Mouse (Mus musculus): ENCODE measurements around the gene Kcna5. TPM values are rescaled to one million over a fixed set of nuclear protein-coding genes. Genes with fewer than 3 reads are reported as not detected.
A peak's percentile ranks its signal among the peaks of the same experiment; 100 is the strongest.

Kcna5 gene
- polyA plus RNA-seq, 1 experiment from 2014 or later: 4.7 TPM

DNA sequence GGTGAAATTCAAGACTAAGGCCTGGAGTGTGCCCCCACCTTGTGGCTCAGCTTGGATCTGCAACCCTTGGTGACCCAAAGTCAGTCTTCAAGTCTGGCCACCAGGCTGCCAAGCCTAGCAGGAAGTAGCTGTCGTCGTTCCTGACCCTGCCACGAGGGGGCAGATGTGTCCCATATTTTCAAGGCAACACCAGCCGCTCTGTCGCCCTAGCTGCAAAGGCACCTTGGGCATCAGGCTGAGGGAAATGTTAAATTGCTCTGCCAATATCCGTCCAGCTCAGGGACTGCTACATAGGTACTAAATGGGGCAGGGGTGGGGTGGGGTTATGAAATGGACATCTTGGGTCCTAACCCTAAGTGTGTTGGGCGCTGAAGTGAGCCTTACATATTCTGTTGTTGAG, 28.7 kb upstream of the Kcna5 start:
- 15% methylated on average over 7 of the region's 7 CpGs for WGBS

DNA sequence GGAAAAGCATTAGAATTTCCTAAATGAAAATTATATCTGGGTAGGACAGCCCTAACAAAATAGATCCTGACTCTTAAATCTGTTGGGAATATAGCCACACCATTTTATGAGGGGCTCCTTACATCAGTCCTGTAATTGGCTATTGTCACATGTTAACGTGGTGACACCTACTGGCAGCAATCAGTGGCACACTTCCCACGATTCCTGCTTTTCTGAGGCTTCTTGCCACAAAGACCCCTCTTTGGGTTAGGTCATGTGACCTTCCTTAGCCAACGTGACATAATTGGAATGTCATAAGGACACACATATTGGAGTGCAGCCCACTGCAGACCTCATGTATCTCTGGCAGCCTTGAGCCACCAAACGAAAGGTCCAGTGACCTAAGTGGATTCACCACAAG, 26.5 kb upstream of the Kcna5 start:
- no peak overlapping the region for H3K4me3 ChIP-seq
- H3K36me3 ChIP-seq: no peaks in the 10 kb centered on the region
- no peaks in the 10 kb centered on the region for H3K27me3 ChIP-seq
- H3K9me3 ChIP-seq: no peaks in the 10 kb centered on the region
- WGBS: 19% methylated on average over 4 of the region's 4 CpGs
- no peak overlapping the region for H3K4me2 ChIP-seq
- H3K27ac ChIP-seq: no peak overlapping the region
- no peak overlapping the region for H3K9ac ChIP-seq
- peaks cover 9% of the 10 kb centered on the region for H3K4me1 ChIP-seq
- ATAC-seq (ENCODE audit: insufficient number of reproducible peaks, low FRiP score, low TSS enrichment, low read depth): no peak

More for the DNA sequence above, 28.7 kb upstream of the Kcna5 start:
- Histone ChIP-seq H3K4me1 (peaks cover 9% of the 10 kb centered on the region), H3K9ac (no peak overlapping the region), H3K4me3 (no peak overlapping the region), H3K9me3 (no peaks in the 10 kb centered on the region), H3K27ac (no peak overlapping the region), H3K4me2 (no peak overlapping the region), H3K27me3 (no peaks in the 10 kb centered on the region), H3K36me3 (no peaks in the 10 kb centered on the region)
- no peak for ATAC-seq (ENCODE audit: insufficient number of reproducible peaks, low FRiP score, low TSS enrichment, low read depth)

DNA sequence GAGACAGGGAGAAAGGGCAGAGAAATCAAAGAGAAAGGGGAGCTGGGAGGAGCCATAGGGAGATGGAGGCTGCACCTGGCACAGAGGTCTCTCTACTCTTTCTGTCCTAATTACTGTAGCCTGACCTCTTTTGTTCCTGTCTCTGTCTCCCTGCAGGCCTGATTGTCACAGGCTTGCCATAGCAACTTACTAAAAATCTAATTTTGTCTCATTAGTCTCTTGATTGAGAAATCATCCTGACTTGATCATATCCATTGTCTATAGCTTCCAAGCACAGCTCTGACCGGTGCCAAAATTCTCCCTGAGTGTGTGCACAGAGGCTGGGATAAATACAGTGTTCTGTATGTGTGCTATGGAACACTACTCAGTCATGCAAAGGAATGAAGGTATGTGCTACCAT, 25.5 kb upstream of the Kcna5 start:
- Histone ChIP-seq H3K9ac (no peak overlapping the region), H3K27ac (no peak overlapping the region), H3K36me3 (no peaks in the 10 kb centered on the region), H3K4me3 (no peak overlapping the region), H3K4me2 (no peak overlapping the region), H3K4me1 (peaks cover 9% of the 10 kb centered on the region), H3K27me3 (no peaks in the 10 kb centered on the region), H3K9me3 (no peaks in the 10 kb centered on the region)
- WGBS: 88% methylated on average over 1 of the region's 1 CpGs
- no peak for ATAC-seq (ENCODE audit: insufficient number of reproducible peaks, low FRiP score, low TSS enrichment, low read depth)

DNA sequence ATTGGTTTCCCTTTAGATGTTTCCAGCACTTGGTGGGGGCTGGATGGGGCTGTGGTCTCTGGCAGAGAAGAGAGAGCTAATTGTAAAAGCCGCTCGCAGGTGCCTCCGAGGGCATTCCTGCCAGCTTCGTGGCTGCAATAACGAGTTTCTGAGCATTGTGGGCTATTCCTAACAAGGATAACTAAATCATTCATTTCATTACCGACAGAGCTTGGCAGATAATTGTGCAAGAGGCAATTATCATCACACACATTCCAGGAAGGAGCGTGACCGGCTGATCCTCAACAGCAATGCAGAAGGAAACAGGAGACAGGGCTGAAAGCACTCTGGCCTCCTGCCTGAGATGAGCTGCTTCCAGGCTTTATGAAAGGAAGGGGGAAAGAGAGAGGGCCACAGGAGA, 24.8 kb upstream of the Kcna5 start:
- no peak overlapping the region for H3K4me2 ChIP-seq
- ATAC-seq (ENCODE audit: insufficient number of reproducible peaks, low FRiP score, low TSS enrichment, low read depth): no peak
- peaks cover 9% of the 10 kb centered on the region for H3K4me1 ChIP-seq
- H3K9ac ChIP-seq: no peak overlapping the region
- WGBS: 15% methylated on average over 8 of the region's 8 CpGs
- H3K36me3 ChIP-seq: no peaks in the 10 kb centered on the region
- H3K27ac ChIP-seq: no peak overlapping the region
- no peaks in the 10 kb centered on the region for H3K9me3 ChIP-seq
- no peak overlapping the region for H3K4me3 ChIP-seq
- no peaks in the 10 kb centered on the region for H3K27me3 ChIP-seq

DNA sequence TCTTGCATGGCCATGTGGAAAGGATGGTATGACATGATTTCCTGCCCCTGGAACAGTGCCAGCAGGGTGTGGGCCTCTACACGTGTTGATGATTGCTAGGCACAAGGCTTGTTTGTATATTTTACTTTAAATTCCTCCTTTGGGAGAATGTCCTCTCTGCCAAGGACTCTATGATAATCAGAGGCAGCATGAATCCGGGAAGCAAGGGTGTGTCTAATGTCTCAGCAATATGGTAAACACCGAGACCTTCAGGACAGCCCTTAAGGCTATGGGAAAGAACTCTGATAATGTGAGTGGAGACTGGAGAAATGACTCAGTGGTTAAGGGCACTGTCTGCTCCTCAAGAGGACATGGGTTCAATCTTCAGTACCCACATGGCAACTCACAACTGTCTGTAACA, 23.1 kb upstream of the Kcna5 start:
- Histone ChIP-seq H3K36me3 (no peaks in the 10 kb centered on the region), H3K4me1 (peaks cover 12% of the 10 kb centered on the region), H3K4me3 (no peak overlapping the region), H3K27me3 (peaks cover 4% of the 10 kb centered on the region; the same call in 1 of the 2 replicates), H3K4me2 (no peak overlapping the region), H3K9ac (no peak overlapping the region), H3K9me3 (no peaks in the 10 kb centered on the region), H3K27ac (no peak overlapping the region)
- no peak for ATAC-seq (ENCODE audit: insufficient number of reproducible peaks, low FRiP score, low TSS enrichment, low read depth)
- WGBS: 60% methylated on average over 3 of the region's 3 CpGs

DNA sequence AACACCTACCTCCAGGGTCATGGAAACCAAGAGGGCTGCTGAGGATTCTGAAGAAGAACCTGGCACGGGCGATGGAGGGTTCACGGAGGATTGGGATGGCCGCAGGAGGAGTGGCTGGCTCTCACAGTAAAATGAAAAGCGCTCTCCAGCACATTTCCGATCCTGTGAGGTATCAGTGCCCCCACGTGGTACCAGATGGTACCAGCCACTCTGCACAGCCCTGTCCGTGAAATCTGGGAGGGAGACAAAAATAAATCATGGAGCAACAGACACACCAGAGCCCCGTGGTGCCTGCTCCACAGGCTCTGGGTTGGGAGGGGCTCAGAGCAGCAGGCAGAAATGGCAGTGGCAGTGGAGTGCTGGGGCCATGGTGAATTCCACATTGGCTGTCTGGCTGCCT, 18.6 kb upstream of the Kcna5 start:
- no peak overlapping the region for H3K4me3 ChIP-seq
- 23% methylated on average over 9 of the region's 9 CpGs for WGBS
- no peaks in the 10 kb centered on the region for H3K36me3 ChIP-seq
- H3K27ac ChIP-seq: no peak overlapping the region
- H3K27me3 ChIP-seq: peaks cover 14% of the 10 kb centered on the region; the same call in 1 of the 2 replicates
- no peak overlapping the region for H3K9ac ChIP-seq
- H3K4me1 ChIP-seq: 0 out of 2 replicates have a peak, but pooled peaks cover 3% of the 10 kb centered on the region
- no peaks in the 10 kb centered on the region for H3K9me3 ChIP-seq
- H3K4me2 ChIP-seq: no peak overlapping the region
- ATAC-seq (ENCODE audit: insufficient number of reproducible peaks, low FRiP score, low TSS enrichment, low read depth): no peak

DNA sequence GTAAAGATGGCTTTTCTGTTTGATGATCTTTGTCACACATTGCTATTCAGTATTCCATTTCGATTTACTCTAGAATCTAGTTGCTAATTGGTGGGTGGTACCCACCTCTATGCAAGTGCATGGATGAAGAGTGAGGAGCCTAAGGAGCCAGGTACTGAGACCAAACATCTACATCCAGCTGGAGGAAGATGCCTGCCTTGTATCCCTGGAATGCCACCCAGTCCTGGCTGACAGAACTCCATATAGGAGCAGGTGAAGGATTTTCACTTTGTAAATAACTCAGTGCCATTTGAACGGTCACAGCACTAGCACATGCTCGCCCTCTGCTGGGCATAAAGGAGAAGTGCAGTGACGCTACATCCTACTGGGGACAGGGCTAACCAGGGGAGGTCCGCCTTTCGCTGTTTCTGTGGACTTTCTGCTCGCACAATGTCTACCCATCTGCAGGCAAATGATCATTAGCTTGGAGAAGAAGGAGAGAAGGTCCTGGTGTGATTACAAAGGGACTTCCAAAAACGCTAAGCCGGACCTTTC, 16.7 kb upstream of the Kcna5 start:
- Histone ChIP-seq H3K27ac (no peak overlapping the region), H3K27me3 (peaks cover 14% of the 10 kb centered on the region; the same call in 1 of the 2 replicates), H3K4me3 (no peak overlapping the region), H3K4me2 (no peak overlapping the region), H3K4me1 (0 out of 2 replicates have a peak, but pooled peaks cover 3% of the 10 kb centered on the region), H3K9me3 (no peaks in the 10 kb centered on the region), H3K9ac (no peak overlapping the region), H3K36me3 (no peaks in the 10 kb centered on the region)
- 19% methylated on average over 9 of the region's 9 CpGs for WGBS
- ATAC-seq (ENCODE audit: insufficient number of reproducible peaks, low FRiP score, low TSS enrichment, low read depth): no peak

DNA sequence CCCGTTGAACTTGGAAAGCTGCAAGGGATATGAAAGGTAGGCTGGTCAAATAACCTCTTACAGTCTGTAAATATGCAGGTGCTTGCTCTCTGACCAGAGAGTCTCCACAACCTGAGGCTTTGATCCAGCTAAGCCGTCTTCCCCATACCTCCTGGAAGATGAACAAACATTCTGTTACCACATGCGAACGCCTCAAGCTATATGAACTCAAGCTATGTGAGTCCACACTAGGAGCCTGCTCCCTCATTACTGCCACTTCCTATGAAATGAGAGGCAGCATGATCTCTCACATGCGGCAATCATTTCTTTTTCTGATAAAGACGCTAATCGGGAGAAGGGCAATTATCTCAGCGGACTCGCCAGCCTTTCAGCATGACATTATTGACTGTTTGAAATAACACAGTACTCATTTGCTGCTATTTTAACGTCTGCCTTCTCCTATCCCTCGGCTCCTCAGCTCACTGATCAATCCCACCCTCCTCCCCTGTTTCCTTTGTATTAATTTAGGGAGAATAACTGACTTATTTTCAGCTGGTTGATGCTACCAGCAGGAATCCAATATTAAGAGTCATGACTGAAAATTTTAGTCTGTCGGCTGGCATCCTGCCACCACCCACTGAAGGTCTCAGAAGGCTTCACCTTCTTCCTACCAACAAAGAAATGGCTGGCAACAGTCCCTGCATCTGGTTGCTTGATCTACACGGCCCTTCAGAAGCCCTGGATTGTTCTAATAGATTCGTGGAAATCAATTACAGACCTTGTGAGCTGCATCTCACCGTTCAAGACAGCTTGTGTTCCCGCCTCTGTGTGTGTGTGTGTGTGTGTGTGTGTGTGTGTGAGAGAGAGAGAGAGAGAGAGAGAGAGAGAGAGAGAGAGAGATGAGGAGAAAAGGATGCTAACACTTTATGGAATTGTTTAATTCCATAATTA, 9.2 kb upstream of the Kcna5 start:
- no peak for ATAC-seq (ENCODE audit: insufficient number of reproducible peaks, low FRiP score, low TSS enrichment, low read depth)
- no peaks in the 10 kb centered on the region for H3K27me3 ChIP-seq
- 47% methylated on average over 16 of the region's 16 CpGs for WGBS

DNA sequence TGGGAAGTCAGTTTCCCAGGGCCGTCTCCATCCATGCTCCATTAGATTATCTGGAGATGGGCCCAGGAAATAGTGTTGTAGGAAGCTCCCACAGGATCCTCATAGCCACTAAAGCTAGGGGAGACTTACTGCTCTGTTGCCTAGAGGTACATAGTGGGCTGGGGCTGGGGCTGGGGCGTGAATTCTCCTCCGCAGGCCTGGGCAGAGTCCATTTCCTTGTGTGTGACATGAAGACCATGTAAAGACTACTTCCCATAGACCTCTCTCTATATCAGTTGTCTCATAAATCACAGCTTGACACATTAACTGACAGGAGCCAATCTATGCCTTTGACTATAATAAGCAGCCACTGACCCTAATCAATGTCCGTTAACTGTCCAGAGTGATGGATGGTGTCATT, 7.5 kb upstream of the Kcna5 start:
- Histone ChIP-seq H3K4me1 (no peaks in the 10 kb centered on the region), H3K4me3 (no peak overlapping the region), H3K9me3 (no peaks in the 10 kb centered on the region), H3K9ac (no peak overlapping the region), H3K27me3 (no peaks in the 10 kb centered on the region), H3K27ac (no peak overlapping the region), H3K36me3 (no peaks in the 10 kb centered on the region), H3K4me2 (no peak overlapping the region)
- WGBS: 74% methylated on average over 4 of the region's 4 CpGs
- ATAC-seq (ENCODE audit: insufficient number of reproducible peaks, low FRiP score, low TSS enrichment, low read depth): no peak

More for the DNA sequence above, 9.2 kb upstream of the Kcna5 start:
- Histone ChIP-seq H3K9me3 (no peaks in the 10 kb centered on the region), H3K9ac (no peak overlapping the region), H3K27ac (no peak overlapping the region), H3K36me3 (no peaks in the 10 kb centered on the region), H3K4me3 (no peak overlapping the region), H3K4me1 (no peaks in the 10 kb centered on the region), H3K4me2 (no peak overlapping the region)

DNA sequence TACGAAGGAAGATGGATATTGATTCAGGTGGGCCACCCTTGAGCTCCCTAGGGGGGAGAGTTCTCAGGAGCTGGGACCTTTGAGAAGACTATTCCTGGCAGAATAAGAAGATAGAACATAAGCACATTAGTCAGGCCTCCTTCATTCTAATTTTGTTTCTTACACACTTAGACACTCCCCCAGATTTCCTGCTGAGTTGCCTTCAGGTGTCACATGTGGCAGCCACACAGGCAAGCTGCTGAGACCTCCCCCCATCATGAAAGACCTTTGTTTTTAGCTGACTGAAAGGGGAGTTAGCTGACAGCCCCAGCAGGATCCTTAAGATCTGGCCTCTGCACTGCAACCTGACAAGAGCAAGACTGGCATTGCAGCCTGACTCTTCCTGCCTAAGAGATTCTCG, 2.3 kb upstream of the Kcna5 start:
- H3K36me3 ChIP-seq: no peaks in the 10 kb centered on the region
- no peak overlapping the region for H3K9ac ChIP-seq
- H3K27ac ChIP-seq: no peak overlapping the region
- peaks cover 20% of the 10 kb centered on the region for H3K27me3 ChIP-seq
- H3K4me3 ChIP-seq: no peak overlapping the region
- peaks cover 20% of the 10 kb centered on the region for H3K4me1 ChIP-seq
- no peak for ATAC-seq (ENCODE audit: insufficient number of reproducible peaks, low FRiP score, low TSS enrichment, low read depth)
- H3K4me2 ChIP-seq: no peak overlapping the region
- H3K9me3 ChIP-seq: no peaks in the 10 kb centered on the region
- 54% methylated on average over 2 of the region's 2 CpGs for WGBS

DNA sequence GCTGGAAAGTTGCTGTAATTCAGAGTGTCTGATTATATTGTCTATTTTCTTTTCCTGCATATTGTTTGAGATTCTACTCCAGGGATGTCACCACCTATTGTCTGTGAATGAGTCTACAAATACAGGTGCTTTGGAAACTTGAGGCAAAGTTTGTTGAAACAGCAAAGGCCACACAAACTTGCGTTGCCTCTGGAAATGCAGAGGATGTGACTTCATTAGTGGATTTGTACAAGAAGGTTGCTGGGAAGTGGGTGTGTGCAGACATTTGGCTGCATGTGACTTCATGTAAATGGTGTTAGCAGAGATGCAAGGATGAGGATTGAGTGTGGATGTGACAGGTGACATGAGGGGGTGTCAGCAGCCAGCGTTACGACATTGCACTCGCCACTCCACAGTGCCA, 1.7 kb upstream of the Kcna5 start:
- Histone ChIP-seq H3K36me3 (no peaks in the 10 kb centered on the region), H3K4me1 (peaks cover 20% of the 10 kb centered on the region), H3K27ac (no peak overlapping the region), H3K27me3 (peaks cover 20% of the 10 kb centered on the region), H3K4me2 (no peak overlapping the region), H3K9me3 (no peaks in the 10 kb centered on the region), H3K4me3 (no peak overlapping the region), H3K9ac (no peak overlapping the region)
- no peak for ATAC-seq (ENCODE audit: insufficient number of reproducible peaks, low FRiP score, low TSS enrichment, low read depth)
- 69% methylated on average over 4 of the region's 4 CpGs for WGBS

DNA sequence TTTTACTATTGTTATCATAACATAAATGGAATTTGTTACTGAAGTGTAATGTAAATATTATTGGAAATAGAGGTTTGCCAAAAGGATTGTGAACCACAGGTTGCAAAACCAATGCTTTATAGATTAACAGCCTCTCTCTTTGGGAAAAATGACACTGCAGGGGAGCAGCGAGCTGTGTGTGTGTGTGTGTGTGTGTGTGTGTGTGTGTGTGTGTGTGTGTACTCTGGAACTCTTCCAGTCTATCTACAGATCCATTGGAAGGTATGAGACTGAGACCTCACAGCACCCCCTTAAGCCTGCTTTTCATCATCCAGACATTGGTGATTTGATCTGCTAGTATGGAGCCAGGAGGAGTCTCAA, 679 bp upstream of the Kcna5 start:
- Histone ChIP-seq H3K9ac (no peak overlapping the region), H3K4me1 (peaks cover 20% of the 10 kb centered on the region), H3K27me3 (peaks cover 20% of the 10 kb centered on the region), H3K9me3 (no peaks in the 10 kb centered on the region), H3K27ac (0 out of 2 replicates have a peak overlapping the region, but pooled peaks have one; percentile 27), H3K4me3 (no peak overlapping the region), H3K4me2 (no peak overlapping the region), H3K36me3 (no peaks in the 10 kb centered on the region)
- no peak for ATAC-seq (ENCODE audit: insufficient number of reproducible peaks, low FRiP score, low TSS enrichment, low read depth)
- WGBS: 11% methylated on average over 1 of the region's 1 CpGs

Data from limb, embryonic 15.5 days (tissue).